Mouse (Mus musculus): Measurements from ENCODE around the gene Snai1.

Snai1 gene

DNA sequence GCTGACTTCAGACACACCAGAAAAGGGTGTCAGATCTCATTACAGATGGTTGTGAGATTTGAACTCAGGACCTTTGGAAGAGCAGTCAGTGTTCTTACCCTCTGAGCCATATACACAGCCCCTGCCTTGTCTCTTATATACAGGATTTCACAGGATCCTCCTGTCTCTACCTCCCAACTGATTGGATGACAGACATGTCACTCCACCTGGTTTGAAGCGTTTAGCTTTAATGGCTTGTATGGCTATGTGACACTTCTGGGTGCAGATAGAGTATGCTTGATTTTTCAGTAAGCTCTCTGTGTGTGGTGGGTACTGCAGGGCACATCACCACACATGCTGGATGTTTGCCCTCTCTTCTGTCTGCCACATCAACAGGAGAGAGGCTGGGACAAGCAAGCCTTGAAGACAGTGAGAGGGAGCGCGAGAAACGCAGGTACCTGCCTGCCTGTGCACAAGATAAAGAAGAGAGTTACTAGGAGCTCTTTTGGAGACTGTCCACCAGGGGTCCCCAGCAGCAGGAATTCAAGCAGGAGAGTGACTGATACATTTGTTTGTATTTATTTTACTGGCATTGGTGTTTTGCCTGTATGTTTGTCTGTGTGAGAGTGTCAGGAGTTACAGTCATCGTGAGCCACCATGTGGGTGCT lies 18.3 kb upstream of the Snai1 start:
- DNase-seq (ENCODE audit: low spot score): no peak

DNA sequence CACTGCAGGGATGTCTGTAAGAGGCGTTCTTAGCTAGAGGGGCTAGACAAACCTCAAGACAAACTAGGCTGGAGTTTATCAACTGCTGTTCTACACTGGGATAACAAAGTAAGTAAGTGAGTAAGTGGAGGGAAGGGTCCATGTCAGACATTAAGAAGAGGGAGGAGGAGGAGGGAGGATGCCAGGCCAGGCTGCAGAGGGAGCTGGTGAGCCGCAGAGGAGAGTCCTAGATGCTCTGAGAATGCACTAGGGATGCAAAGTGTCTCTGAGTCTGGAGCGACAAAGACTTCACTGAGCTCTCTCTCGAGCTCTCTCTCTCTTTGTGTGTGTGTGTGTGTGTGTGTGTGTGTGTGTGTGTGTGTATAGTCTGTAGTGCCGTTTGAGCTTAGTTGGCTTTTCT lies 9.7 kb upstream of the Snai1 start:
- no peak for DNase-seq (ENCODE audit: low spot score)

DNA sequence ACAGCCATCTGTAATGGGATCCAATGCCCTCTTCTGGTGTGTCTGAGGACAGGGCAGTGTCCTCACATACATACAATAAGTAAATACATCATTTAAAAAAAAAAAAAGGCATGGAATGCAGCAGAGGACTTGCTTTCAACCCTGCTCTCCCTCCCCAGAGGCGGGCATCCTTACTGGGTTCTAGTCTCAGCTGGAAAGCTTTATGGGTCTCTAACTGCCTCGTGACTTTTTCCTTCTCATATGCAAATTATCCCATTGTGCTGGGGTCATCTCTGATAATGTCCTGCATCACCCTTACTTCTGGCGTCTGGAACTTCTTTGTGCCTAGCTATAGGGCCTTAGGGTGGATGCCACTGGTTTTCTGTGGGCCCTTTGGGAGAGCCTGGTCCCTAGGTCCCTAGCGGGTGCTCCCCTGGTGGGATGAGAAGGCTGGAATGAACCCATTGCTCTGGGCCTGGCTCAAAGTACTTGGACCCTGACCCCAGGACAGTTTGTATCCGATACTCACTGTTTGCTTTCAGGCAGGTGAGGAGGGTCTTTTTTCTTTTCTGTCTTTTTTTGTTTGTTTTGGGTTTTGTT lies 8.0 kb upstream of the Snai1 start:
- no peak for DNase-seq (ENCODE audit: low spot score)

DNA sequence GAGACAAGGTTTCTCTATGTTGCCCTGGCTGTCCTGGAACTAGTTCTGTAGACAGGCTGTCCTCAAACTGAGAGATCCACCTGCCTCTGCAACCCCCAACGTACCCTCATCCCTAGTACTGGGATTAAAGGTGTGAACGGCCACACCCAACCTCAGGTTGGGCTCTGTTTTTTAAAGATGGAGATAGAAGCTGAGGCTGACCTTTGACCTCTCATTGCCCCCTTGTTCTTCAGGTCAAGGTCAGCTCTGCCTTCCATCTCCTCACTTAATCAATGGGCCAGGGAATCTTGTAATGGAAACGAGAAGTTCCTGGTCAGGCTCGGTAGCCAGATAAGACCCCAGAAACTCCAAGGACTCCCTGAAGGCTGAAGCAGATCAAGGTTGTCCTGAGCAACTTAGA lies 7.5 kb upstream of the Snai1 start:
- DNase-seq (ENCODE audit: low spot score): no peak

DNA sequence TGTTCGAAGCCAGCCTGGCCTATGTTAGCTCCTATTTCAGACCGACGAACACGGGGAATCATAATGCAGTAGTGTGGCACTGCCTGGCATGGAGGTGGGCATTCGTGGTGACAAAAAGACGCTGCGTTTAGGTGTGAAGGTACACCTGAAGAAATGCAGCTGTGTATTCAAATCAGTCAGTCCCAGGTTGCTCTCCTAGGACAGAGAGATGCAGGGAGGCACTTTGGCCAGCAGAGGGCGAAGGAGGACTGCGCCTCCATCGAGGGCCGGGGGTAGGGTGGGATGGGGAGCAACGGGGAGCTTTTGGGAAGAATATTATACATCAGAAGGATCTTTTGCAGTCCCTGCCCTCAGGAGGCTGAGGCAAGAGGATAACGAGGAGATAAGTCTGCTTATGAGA lies 5.9 kb upstream of the Snai1 start:
- DNase-seq (ENCODE audit: low spot score): no peak

DNA sequence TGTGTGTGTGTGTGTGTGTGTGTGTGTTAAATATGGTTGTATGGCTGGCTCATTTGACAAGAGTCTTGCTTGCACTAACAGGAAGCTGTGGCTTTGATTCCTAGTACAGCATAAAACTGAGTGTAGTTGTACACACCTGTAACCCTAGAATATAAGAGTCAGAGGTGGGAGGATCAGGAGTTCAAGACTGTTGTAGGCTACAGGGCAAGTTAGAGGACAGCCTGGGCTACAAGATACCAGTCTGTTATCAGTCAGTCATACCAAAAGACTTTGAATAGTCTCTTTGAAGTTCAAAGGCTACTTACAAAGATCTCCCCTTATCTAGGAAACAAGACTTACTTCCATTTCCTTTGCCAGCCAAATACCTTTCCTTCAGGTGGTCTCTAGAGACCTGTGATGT lies 4.1 kb upstream of the Snai1 start:
- no peak for DNase-seq (ENCODE audit: low spot score)

DNA sequence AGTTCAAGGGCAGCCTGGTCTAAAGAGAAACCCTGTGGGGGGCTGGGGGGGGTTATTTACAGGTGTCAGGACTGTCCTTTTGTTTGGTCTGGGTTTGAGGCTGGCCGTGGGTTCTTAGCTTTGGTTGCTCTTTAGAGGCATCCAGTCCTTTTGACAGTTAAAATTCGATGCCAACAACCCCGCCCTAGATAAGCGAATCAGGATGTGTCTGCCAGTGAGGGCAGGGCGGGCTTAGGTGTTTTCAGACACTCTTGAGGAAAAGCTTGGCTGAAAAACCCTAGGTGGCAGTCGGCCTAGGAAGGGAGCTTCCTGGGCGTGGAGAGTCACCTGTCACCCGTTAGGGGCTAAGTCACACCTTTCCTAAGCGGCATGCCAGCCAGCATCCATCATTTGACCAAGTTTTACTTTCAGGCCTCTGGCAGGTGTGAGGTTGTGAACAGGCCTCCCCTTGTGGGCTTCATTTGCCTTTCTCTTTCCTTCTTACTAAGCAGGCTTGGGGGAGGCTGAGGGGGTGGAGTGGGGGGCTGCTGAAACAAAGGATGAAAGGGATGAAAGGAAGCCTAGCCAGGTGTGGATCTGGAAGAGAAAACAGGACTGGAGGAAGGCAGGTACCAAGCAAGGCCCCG lies 1.6 kb upstream of the Snai1 start:
- DNase-seq (ENCODE audit: low spot score): no peak

DNA sequence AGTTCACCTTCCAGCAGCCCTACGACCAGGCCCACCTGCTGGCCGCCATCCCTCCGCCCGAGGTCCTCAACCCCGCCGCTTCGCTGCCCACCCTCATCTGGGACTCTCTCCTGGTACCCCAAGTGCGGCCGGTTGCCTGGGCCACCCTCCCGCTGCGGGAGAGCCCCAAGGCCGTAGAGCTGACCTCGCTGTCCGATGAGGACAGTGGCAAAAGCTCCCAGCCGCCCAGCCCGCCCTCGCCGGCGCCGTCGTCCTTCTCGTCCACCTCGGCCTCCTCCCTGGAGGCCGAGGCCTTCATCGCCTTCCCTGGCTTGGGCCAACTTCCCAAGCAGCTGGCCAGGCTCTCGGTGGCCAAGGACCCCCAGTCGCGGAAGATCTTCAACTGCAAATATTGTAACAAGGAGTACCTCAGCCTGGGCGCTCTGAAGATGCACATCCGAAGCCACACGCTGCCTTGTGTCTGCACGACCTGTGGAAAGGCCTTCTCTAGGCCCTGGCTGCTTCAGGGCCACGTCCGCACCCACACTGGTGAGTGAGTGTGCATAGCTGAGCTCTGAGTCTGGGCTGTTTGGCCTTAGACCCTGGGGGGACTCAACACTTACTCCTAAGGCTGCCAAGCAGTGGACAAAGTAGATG lies 794 bp downstream of the Snai1 start:
- DNase-seq (ENCODE audit: low spot score): no peak

DNA sequence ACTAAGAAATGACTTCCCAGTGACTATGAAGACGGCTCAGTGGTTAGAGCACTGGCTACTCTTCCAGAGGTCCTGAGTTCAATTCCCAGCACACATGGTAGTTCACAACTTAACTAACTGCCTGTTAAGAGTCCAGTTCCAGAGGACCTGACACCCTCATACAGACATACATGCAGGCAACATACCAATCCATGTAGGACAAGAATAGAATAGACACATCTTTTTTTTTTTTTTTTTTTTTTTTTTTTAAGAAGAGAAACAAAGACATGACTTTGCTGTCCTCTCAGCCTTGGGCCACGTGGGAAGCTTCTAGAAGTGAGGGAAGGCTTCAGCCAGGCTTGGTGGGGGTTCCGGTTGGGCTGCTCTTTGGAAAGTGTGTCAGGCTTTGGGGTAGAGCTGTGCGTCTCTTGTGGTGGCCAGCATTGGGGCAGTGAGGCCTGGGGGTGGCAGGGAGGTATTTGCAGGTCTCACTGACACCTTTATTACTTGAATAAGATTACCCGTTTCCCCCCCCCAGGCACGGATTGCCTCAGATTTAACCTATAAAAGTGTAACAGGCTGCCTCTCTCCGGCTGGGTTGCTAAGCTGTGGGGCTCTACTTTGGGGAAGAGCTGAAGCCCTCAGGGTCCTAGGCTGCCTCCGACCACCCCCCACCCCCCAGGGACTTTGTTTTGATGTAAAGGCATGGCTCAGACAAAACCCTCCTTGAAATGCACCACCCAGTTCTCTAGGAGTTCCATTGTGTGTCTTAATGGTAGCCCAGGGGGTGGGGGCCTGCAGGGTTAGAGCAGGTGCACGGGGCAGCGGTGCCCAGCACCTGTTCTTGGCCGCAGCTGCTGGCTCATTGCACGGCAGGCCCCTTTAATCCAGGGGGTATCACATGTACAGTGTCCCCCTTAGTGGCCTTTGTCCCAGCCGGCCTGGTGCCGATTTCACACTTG lies 1.8 kb downstream of the Snai1 start:
- DNase-seq (ENCODE audit: low spot score): no peak

DNA sequence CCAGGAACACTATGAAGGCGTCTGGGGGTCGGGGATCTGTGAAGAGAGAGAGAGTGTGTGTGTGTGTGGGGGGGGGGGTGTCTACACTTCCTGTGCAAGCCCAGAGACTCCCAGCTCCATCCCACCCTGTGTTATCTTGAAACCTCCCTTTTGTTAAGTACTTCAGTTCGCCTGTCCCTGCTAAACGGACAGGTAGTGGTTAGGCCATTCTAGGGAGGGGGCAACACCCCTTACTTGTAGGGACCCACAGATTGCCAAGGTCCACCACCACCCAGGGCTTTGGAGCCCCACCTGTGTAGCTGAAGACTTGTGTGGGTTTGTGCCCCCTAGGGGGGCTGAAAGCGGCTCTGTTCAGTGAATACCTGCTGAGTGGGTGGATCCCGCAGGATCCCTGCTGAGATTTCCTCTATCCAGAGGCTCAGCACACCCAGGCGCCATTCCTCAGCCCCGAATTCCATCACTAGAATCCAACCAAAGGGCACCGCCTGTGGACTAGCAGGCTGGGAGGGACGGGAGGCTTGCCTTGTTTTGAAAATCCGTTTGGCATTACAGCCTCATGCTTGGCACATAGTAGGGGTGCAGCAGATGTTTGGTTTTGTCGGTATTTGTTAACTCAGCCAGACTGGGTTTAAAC lies 2.6 kb downstream of the Snai1 start:
- no peak for DNase-seq (ENCODE audit: low spot score)

DNA sequence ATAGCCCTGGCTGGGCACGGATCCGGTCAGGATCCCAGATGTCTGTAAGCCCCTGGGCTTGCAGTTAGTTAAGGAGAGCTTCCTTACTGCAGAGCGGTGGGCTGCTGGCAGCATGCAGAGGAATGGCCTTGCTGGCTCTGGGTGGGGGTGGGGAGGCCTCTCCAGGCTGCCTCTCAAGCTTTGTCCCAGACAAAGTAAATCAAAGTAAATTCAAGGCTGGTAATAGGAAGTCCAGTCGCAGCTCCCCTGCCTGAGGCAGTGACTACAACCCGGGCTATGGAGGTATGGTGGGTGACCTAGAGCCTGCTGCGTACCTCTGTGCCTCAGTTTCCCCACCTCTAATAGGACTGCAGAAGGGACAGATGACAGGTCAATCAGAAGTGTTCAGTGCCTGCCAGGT lies 3.3 kb downstream of the Snai1 start:
- no peak for DNase-seq (ENCODE audit: low spot score)

DNA sequence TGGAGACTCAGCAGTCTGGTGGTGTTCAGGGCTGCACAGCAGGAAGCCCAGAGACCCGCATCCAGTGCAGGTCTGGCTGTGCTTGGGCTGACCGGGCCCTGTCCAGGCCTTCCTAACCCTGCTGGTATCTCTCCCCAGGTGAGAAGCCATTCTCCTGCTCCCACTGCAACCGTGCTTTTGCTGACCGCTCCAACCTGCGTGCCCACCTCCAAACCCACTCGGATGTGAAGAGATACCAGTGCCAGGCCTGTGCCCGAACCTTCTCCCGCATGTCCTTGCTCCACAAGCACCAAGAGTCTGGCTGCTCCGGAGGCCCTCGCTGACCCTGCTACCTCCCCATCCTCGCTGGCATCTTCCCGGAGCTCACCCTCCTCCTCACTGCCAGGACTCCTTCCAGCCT lies 3.8 kb downstream of the Snai1 start:
- DNase-seq (ENCODE audit: low spot score): no peak

DNA sequence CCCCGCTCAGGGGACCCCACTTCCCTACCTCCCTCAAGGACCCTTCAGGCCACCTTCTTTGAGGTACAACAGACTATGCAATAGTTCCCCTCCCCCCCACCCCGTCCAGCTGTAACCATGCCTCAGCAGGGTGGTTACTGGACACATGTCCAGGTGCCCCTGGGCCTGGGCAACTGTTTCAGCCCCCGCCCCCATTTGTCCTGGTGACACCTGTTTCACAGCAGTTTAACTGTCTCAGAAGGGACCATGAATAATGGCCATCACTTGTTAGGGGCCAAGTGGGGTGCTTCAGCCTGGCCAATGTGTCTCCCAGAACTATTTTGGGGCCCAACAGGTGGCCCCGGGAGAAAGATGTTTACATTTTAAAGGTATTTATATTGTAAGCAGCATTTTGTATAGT lies 4.4 kb downstream of the Snai1 start:
- DNase-seq (ENCODE audit: low spot score): no peak

DNA sequence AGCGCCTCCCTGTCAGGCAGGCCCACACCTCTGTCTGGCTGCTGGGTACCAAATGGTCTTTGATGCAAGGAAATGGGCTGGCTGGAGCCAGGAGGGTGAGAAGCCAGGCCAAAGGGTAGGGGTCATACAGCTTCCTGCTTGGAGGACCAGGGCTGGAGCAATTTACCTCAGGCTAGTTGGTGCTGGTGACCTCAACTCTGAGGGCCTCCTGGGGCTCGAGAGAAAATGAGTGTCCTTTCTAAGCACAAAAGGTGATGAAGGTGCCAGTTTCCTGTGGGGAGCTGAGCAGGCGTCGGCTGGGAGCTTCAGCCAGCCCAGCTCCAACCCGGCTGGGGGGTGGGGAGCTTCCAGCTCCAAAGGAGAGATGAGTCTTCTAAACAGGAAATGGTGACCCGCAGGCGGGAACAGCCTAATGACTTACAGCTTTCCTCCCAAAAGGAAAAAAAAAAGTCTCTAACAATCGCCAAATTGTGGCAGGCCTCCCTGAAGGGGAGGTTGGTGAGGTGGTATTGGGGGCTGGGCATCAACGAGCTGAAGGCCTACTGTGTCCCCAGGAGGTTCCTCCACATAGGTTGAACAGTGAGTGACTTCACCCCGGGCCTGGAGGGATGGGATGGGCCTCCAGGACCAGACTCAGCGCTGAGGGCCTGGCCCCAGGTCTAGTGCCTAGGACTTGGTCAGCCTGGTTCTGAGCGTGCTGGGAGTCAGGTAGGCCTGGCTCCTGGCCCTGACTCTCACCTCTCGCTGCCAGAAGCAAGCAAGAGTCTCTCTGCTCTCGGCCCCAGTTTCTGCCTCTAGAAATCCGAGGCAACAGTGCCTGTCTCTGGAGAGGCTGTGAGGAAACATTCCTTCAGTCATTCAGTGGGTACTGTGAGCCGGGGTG lies 5.4 kb downstream of the Snai1 start:
- DNase-seq (ENCODE audit: low spot score): no peak

DNA sequence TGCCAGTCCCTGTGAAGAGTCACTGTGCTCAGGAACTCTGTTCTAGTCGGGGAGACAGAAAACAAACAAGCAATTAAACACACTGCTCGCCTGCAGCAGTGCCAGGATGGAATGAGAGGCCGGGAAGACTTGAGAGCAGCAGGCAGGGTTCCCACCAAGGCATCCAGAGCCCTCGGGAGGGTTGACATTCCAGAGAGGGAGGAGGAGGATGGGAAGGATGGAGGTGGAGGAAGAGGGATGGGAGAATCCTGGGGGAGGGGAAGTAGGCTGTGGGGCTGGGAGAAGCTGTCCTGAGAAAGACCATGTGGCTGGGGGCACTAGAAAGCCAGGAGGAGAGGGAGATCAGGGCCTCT lies 6.0 kb downstream of the Snai1 start:
- DNase-seq (ENCODE audit: low spot score): no peak

DNA sequence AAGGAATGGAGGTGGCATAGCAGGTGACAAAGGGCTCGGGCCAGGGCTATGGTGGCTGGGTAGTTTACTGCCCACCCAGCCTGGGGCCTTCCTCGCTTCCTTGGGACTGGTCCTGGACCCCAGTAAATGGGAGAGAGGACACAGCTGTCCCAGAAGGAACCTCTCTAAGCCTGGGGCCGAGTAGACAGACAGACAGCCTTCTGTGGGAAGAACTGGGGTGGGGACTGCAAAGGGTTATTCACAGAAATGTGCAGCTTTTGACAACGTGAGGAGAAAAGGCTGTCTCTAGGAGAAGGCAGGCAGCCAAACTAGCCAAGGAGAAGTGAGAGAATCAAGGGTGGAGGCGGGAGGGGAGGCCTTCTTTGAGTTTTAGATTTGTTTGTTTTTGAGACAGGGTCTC lies 6.5 kb downstream of the Snai1 start:
- no peak for DNase-seq (ENCODE audit: low spot score)

DNA sequence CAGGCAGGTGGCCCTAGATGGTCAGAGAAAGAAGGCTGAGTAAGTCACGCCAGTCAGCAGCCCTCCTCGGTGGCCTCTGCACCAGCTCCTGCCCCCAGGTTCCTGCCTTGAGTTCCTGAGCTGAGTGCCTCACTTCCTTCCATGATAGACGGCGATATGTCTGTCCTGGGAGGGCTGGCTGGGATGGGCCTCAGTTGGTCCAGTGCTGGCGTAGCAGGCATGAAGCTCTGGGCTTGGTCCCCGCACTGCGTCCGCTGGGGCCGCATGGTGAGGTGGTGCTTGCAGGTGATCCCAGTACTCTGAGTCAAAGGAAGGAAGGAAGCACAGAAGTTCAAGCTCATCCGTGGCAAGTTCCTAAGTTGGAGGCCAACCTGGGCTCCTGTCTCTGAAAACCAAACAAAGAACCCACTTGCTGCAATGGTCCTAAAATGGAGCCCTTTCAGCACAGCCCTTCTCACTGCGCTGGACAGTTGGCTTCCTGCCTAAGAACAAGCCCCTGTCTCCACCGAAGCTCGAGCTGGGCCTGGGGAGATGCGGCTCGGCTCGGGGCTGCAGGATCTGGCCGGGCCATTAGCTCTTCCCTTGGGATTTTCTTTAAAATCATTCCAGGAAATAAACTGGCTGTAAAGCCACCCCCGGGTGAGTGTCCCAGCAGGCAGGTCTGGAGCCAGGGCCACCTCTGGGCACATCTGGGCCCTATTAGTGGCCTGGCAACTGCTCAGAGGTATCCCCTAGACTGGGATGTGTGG lies 8.6 kb downstream of the Snai1 start:
- no peak for DNase-seq (ENCODE audit: low spot score)

DNA sequence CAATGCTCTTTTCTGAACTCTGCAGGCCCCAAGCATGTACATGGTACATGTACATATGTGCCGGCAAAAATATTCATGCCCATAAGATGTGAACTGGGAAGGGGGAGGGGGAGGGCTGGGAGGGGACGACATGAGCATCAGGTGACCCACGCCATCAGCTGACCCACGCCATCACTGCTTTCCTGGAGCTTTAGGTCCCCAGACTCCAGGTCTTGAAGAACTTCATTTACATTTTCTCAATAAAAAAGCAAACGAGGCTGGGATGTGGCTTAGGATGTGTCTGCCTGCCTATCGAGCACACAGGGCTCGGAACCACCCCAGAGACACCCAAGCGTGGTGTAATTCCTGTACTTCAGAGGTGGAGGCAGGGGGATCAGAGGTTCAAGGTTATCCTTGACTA lies 9.4 kb downstream of the Snai1 start:
- DNase-seq (ENCODE audit: low spot score): no peak

DNA sequence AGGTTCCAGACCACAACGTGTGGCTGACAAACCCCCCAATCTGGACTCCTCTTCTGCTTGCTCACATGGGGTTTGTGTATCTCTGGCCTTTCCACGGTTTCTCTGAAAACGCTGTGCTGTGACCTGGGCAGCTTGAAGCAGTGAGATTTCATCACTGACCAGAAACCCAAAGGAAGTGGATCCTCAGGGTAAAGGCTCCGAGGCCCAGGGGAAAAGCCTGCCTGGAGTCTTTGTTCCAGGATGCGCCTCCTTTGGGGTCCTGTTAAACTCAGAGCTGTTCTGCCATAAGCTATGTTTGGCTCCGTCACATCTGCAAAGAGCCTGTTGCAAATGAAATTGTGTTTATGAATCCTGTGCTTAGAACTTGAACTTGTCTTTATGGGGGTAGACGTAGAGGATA lies 11.0 kb downstream of the Snai1 start:
- DNase-seq (ENCODE audit: low spot score): no peak

DNA sequence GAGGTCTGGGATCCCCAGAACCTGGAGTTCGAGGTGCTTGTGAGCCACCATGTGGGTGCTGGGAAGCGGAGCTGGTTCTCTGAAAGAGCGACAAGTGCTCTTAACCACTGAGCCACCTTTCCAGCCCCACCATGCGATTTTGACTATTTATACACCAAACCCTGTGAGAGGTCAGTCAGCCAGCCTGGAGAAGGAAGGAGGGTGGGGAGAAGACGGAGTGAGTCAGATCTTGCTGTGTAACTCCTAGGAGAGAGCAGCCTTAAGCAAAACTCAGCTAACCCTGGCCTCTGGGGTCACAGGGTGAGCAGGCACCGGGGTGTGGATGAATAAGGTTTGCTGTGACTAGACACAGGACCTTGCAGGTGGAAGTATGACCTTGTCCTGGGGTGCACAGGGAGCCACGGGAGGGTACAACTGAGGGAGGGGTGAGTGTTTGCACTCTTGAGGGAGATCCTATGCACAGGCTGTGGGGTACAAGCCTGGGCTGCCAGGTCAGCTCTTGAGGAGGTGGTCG lies 12.4 kb downstream of the Snai1 start:
- DNase-seq (ENCODE audit: low spot score): no peak

Measured in layer of hippocampus, adult 9-10 months (tissue).